Mouse (Mus musculus) small intestine, adult 2 months (tissue): Measurements from ENCODE around the gene A630095N17Rik. TPM values are rescaled to one million over a fixed set of nuclear protein-coding genes. Genes with fewer than 3 reads are reported as not detected.

Experiments used
- H3K27ac ChIP-seq: fragments of 200-500 bp; 2 replicates; pipeline ENCODE4 v1.5.1; 2012; ENCODE audit warnings: low read depth, low read length, control low read depth, inconsistent platforms; ENCODE audit not compliant: insufficient read depth
- H3K27me3 ChIP-seq: fragments of 200-500 bp; 2 replicates; pipeline ENCODE4 v1.6.1; 2012; ENCODE audit warnings: mild to moderate bottlenecking, moderate library complexity, low read length, inconsistent platforms; ENCODE audit not compliant: control insufficient read depth, insufficient read depth
- H3K36me3 ChIP-seq: fragments of 200-500 bp; 2 replicates; pipeline ENCODE4 v1.6.1; 2012; ENCODE audit warnings: mild to moderate bottlenecking, low read length, control low read depth, inconsistent platforms; ENCODE audit not compliant: control insufficient read depth, insufficient read depth
- H3K4me1 ChIP-seq: fragments of 200-500 bp; 2 replicates; pipeline ENCODE4 v1.6.1; 2012; ENCODE audit warnings: low read length, inconsistent platforms, mixed read lengths; ENCODE audit not compliant: control insufficient read depth, insufficient read depth, insufficient read length
- H3K4me3 ChIP-seq: fragments of 200-500 bp; 2 replicates; pipeline ENCODE4 v1.5.1; 2012; ENCODE audit warnings: low read depth, mild to moderate bottlenecking, control low read depth, inconsistent platforms, low read length, moderate library complexity
- CTCF ChIP-seq: fragments of 200-500 bp; IDR thresholded peaks from 2 replicates; pipeline ENCODE4 v1.5.1; 2012; ENCODE audit warnings: low read depth, mild to moderate bottlenecking, control low read depth, inconsistent platforms, low read length, moderate library complexity, mixed read lengths; ENCODE audit not compliant: insufficient replicate concordance, insufficient read length; ENCODE audit errors: extremely low read depth
- POLR2A ChIP-seq: fragments of 200-500 bp; IDR thresholded peaks from 2 replicates; pipeline ENCODE4 v1.6.1; 2012; ENCODE audit warnings: low read depth, mild to moderate bottlenecking, control low read depth, inconsistent platforms, low read length, moderate library complexity
- WGBS: fragments of 180-500 bp; shearing (Covaris S2); methylation state at CpG from one replicate; pipeline ENCODE4 v1.1.7; 2018; 5-methylcytosine and 5-hydroxymethylcytosine counted together
- polyA plus RNA-seq: library from polyadenylated mRNA; depleted of rRNA; stranded (reverse); fragments of >200 nt; gene quantifications from 2 replicates; pipeline ENCODE4 v1.2.3, GENCODE M21; 2012; rRNA removed

The A630095N17Rik gene
- not detected in 2 replicates for polyA plus RNA-seq

GRCm38 (mm10) chr1:75231664-75232152 is at the start of gene A630095N17Rik:
TSS of gene A630095N17Rik (minus strand) at chr1:75232102.
- 62% methylated on average over 5 of the region's 5 CpGs for WGBS
- Histone ChIP-seq H3K36me3 (no peaks in the 10 kb centered on the region), H3K27ac (no peak within 1 kb of the TSS), H3K27me3 (no peaks in the 10 kb centered on the region), H3K4me1 (peaks cover 5% of the 10 kb centered on the region; the same call in 1 of the 2 replicates), H3K4me3 (no peak within 1 kb of the TSS)
- TF ChIP-seq POLR2A (no peak), CTCF (no peak)

- H3K4me3 ChIP-seq: no peak within 1 kb of the TSS
- H3K36me3 ChIP-seq: no peaks in the 10 kb centered on the region
- TF ChIP-seq POLR2A (no peak), CTCF (no peak)
- WGBS: 14% methylated on average over 13 of the region's 13 CpGs
- 0 out of 2 replicates have a peak, but pooled peaks cover 2% of the 10 kb centered on the region for H3K27me3 ChIP-seq
- no peak within 1 kb of the TSS for H3K27ac ChIP-seq
- H3K4me1 ChIP-seq: no peaks in the 10 kb centered on the region
Measured at GRCm38 (mm10) chr1:75278228-75278627, 46.3 kb upstream of the A630095N17Rik start, which contains the start of gene Resp18. TSS of gene Resp18 (minus strand) at chr1:75278415.

GRCm38 (mm10) chr1:75277195-75278188 is 45.6 kb upstream of the A630095N17Rik start:
- 0 out of 2 replicates have a peak, but pooled peaks cover 2% of the 10 kb centered on the region for H3K27me3 ChIP-seq
- no peaks in the 10 kb centered on the region for H3K36me3 ChIP-seq
- no peak overlapping the region for H3K27ac ChIP-seq
- H3K4me3 ChIP-seq: no peak overlapping the region
- H3K4me1 ChIP-seq: no peaks in the 10 kb centered on the region
- TF ChIP-seq CTCF (no peak), POLR2A (no peak)
- 10% methylated on average over 23 of the region's 23 CpGs for WGBS

- H3K27ac ChIP-seq: no peak within 1 kb of the TSS
- 16% methylated on average over 32 of the region's 32 CpGs for WGBS
- TF ChIP-seq CTCF: no peak
- no peak for TF ChIP-seq POLR2A
- peaks cover 19% of the 10 kb centered on the region for H3K27me3 ChIP-seq
- no peak within 1 kb of the TSS for H3K4me3 ChIP-seq
- no peaks in the 10 kb centered on the region for H3K36me3 ChIP-seq
- H3K4me1 ChIP-seq: no peaks in the 10 kb centered on the region
Measured at GRCm38 (mm10) chr1:75264091-75264880, 32.4 kb upstream of the A630095N17Rik start, which contains the start of gene Ptprn. TSS of gene Ptprn (minus strand) at chr1:75264502.

- WGBS: 5% methylated on average over 40 of the region's 40 CpGs
- H3K27me3 ChIP-seq: peaks cover 19% of the 10 kb centered on the region
- H3K36me3 ChIP-seq: no peaks in the 10 kb centered on the region
- no peaks in the 10 kb centered on the region for H3K4me1 ChIP-seq
- no peak overlapping the region for H3K27ac ChIP-seq
- H3K4me3 ChIP-seq: no peak overlapping the region
- no peak for TF ChIP-seq CTCF
- no peak for TF ChIP-seq POLR2A
Measured at GRCm38 (mm10) chr1:75262969-75263951, 31.4 kb upstream of the A630095N17Rik start.

- no peak overlapping the region for H3K27ac ChIP-seq
- H3K4me1 ChIP-seq: no peaks in the 10 kb centered on the region
- peaks cover 19% of the 10 kb centered on the region for H3K27me3 ChIP-seq
- no peaks in the 10 kb centered on the region for H3K36me3 ChIP-seq
- no peak for TF ChIP-seq POLR2A
- no peak for TF ChIP-seq CTCF
- H3K4me3 ChIP-seq: no peak overlapping the region
Measured at GRCm38 (mm10) chr1:75261278-75261677, 29.4 kb upstream of the A630095N17Rik start.
